Mouse (Mus musculus) heart, embryonic 10.5 days (tissue): Measurements from ENCODE around the gene Olfm2. TPM values are rescaled to one million over a fixed set of nuclear protein-coding genes. Genes with fewer than 3 reads are reported as not detected.
A peak's percentile ranks its signal among the peaks of the same experiment; 100 is the strongest.

Source experiments
- DNase-seq: peaks from one replicate; pipeline ENCODE4 v3.0.0-alpha.2; 2017; ENCODE audit warnings: low spot score
- H3K27ac ChIP-seq: fragments of 300-500 bp; sonication (generic); 2 replicates; pipeline ENCODE4 v1.5.1; 2016; ENCODE audit warnings: mild to moderate bottlenecking
- H3K27me3 ChIP-seq: fragments of 300-500 bp; sonication (generic); 2 replicates; pipeline ENCODE4 v1.6.1; 2016; ENCODE audit warnings: mild to moderate bottlenecking; ENCODE audit not compliant: poor library complexity, insufficient read depth, severe bottlenecking
- H3K36me3 ChIP-seq: fragments of 300-500 bp; sonication (generic); 2 replicates; pipeline ENCODE4 v1.6.1; 2016; ENCODE audit warnings: mild to moderate bottlenecking, moderate library complexity
- H3K4me1 ChIP-seq: fragments of 300-500 bp; sonication (generic); 2 replicates; pipeline ENCODE4 v1.6.1; 2016; ENCODE audit warnings: mild to moderate bottlenecking
- H3K4me3 ChIP-seq: fragments of 300-500 bp; sonication (generic); 2 replicates; pipeline ENCODE4 v1.5.1; 2016; ENCODE audit warnings: mild to moderate bottlenecking, moderate library complexity
- H3K9me3 ChIP-seq: fragments of 300-500 bp; sonication (generic); 2 replicates; pipeline ENCODE4 v1.6.1; 2016; ENCODE audit warnings: mild to moderate bottlenecking, moderate library complexity
- WGBS: fragments of 180-500 bp; shearing (Covaris S2); methylation state at CpG from one replicate; pipeline ENCODE4 v1.1.7; 2016; 5-methylcytosine and 5-hydroxymethylcytosine counted together
- polyA plus RNA-seq: library from polyadenylated mRNA; unstranded; fragments of >200 nt; fragmentation: Nextera tagmentation; extraction: Ambion mirVana; gene quantifications from 2 replicates; pipeline ENCODE4 v1.2.1, GENCODE M21; 2016

Olfm2 gene
- polyA plus RNA-seq, 1 experiment from 2014 or later, result 3.2 TPM

DNA sequence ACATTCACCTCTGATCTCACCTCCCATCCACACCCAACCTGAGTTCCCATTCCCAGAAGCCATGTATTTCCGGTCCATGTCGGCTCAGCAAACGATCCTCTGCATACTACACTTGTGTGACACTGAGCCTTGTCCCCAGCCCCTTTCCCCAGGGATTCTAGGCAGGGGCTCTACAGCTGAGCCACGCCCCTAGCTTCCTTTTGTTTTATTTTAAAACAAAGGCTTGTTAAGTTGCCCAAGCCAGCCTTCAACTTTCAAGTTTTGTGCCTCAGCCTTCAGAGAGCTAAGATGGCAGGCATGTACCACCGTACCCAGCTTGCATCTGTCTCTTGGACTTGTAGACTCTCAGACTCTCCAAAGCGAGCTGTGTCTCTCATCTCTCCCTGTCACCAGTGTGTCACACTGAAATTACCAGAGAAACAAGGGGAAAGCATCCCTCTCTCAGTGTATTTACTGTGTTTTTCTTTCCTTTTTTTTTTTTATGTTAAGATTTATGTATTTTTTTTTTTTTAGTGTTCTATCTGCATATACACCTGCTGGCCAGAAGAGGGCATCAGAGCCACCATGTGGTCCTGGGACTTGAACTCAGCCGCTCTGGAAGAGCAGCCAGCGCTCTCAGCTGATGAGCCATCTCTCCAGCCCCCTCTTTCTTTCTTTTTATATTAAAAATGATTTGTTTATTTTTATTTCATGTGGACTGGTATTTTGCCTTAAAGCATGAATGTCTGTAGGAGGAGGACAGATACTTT, 7.7 kb downstream of the Olfm2 start:
- H3K27me3 ChIP-seq, result peaks cover 30% of the 10 kb centered on the region
- no peak overlapping the region for H3K4me3 ChIP-seq
- no peak overlapping the region for H3K27ac ChIP-seq
- DNase-seq, result no peak
- no peaks in the 10 kb centered on the region for H3K36me3 ChIP-seq
- no peaks in the 10 kb centered on the region for H3K4me1 ChIP-seq
- H3K9me3 ChIP-seq, result no peaks in the 10 kb centered on the region
- WGBS, result 49% methylated on average over 8 of the region's 8 CpGs

DNA sequence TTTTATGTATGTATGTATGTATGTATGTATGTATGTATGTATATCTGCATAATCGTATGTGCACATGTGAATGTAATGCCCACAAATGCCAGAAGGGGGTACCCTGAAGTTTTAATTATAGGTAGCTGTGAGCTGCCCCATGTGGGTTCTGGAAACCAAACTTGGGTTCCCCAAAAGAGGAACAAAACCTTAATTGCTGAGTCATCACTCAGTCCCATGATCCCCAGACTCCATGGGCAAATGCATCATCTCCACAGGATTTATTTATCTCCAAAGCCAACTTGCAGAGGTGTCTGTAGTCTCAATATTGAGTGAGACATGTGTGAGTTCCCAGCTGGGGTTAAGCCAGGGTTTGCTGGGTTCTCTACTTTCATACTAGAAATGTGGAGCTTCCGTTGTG, 8.9 kb downstream of the Olfm2 start:
- Histone ChIP-seq H3K4me3 (no peak overlapping the region), H3K9me3 (no peaks in the 10 kb centered on the region), H3K4me1 (no peaks in the 10 kb centered on the region), H3K27me3 (peaks cover 28% of the 10 kb centered on the region), H3K27ac (no peak overlapping the region), H3K36me3 (no peaks in the 10 kb centered on the region)
- 89% methylated on average over 2 of the region's 2 CpGs for WGBS
- no peak for DNase-seq

DNA sequence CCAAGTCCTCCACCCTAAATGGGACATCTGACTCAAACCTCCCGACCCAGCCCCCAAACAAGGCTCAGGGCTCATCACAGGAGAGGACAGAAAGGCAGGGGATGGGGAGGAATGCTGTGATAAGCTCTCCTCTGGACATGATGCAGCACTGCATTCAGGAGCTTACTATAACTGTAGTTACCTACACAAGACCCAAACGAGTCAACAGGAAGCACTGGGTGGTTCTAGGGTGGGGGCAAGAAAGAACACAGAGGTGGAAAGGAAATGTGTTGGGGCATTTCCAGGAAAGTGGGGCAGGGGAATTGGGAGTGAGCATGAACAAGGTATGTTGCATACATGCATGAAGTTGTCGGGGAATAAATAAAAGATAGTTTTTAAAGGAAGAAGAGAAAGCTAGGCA, 11.5 kb downstream of the Olfm2 start:
- no peaks in the 10 kb centered on the region for H3K9me3 ChIP-seq
- no peak overlapping the region for H3K4me3 ChIP-seq
- H3K27ac ChIP-seq, result no peak overlapping the region
- H3K36me3 ChIP-seq, result no peaks in the 10 kb centered on the region
- 59% methylated on average over 3 of the region's 3 CpGs for WGBS
- H3K27me3 ChIP-seq, result peaks cover 28% of the 10 kb centered on the region
- H3K4me1 ChIP-seq, result no peaks in the 10 kb centered on the region
- DNase-seq, result no peak

DNA sequence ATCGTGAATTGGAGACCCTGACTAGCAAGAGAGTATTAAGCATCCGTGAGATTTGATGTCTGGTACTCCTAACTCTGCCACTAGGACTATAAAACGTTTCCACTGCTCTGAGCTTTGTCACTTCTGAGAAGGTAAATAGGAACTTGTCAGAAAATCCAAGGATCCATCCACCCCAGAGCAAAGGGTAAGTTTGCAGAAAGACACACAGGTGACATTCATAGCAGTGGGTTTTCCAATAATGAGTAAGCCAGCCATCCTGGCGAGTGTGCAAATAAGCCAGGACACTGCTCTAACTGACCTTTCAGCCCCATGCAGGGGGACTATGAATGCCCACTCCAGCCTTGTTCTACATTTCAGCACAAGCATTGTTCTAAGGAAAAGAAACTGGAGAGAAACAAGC, 14.4 kb downstream of the Olfm2 start:
- no peak for DNase-seq
- no peaks in the 10 kb centered on the region for H3K36me3 ChIP-seq
- WGBS, result 56% methylated on average over 4 of the region's 4 CpGs
- no peak overlapping the region for H3K4me3 ChIP-seq
- H3K9me3 ChIP-seq, result no peaks in the 10 kb centered on the region
- H3K27me3 ChIP-seq, result peaks cover 46% of the 10 kb centered on the region
- H3K4me1 ChIP-seq, result peaks cover 14% of the 10 kb centered on the region
- H3K27ac ChIP-seq, result no peak overlapping the region

DNA sequence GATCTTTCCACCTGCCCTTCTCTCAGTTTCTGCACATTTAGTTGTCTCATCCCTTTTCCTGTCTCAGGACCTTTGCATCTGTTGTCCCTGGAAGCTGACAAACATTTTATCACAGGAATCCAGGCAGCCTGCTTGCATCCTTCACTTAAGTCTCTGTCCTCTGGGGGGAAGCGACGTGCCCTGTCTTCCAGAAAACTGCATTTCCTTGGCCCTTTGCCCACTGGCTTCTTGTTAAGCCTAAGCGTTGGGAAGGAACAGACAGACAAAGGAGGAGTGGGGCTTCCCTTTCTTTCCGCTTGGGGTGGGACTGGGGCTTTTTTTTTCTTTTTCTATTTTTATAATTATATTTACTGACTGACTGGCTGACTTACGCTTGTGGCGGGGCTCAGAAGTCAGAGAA, 16.7 kb downstream of the Olfm2 start:
- Histone ChIP-seq H3K4me3 (no peak overlapping the region), H3K36me3 (no peaks in the 10 kb centered on the region), H3K27ac (no peak overlapping the region), H3K4me1 (peaks cover 21% of the 10 kb centered on the region), H3K27me3 (peaks cover 70% of the 10 kb centered on the region), H3K9me3 (no peaks in the 10 kb centered on the region)
- WGBS, result 60% methylated on average over 6 of the region's 6 CpGs
- DNase-seq, result no peak

DNA sequence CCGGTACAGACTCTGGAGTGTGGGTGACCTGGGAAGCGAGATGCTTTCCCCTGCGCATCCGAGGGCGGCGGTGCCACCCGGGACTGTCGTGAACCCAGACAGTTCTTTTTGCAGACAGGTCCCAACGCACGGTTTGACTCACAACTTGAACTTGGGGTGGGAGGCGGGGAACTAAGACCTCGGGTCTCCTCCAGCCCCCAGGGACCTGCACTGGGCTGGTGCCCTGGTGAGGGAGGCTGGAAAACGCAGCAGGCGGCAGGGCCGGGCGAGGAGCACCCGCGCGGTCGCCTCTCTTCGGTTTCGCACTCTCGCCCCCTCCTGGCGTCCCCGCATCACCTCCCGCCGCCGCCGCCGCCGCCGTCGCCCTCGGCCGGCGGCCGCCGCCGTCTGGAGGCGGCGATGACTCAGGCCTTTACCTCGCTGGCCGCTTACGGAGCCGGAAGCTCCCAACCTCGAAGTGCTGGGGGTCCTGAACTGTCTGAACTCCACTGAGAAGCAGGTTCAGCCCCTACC, 18.5 kb downstream of the Olfm2 start:
- peak; percentile 83 for DNase-seq
- no peaks in the 10 kb centered on the region for H3K36me3 ChIP-seq
- peak overlapping the region; percentile 75 for H3K4me3 ChIP-seq
- peak overlapping the region; percentile 47; the same call in 1 of the 2 replicates for H3K27ac ChIP-seq
- H3K9me3 ChIP-seq, result no peaks in the 10 kb centered on the region
- H3K27me3 ChIP-seq, result peaks cover 82% of the 10 kb centered on the region
- WGBS, result under 1% methylated on average over 45 of the region's 46 CpGs
- H3K4me1 ChIP-seq, result peaks cover 21% of the 10 kb centered on the region

DNA sequence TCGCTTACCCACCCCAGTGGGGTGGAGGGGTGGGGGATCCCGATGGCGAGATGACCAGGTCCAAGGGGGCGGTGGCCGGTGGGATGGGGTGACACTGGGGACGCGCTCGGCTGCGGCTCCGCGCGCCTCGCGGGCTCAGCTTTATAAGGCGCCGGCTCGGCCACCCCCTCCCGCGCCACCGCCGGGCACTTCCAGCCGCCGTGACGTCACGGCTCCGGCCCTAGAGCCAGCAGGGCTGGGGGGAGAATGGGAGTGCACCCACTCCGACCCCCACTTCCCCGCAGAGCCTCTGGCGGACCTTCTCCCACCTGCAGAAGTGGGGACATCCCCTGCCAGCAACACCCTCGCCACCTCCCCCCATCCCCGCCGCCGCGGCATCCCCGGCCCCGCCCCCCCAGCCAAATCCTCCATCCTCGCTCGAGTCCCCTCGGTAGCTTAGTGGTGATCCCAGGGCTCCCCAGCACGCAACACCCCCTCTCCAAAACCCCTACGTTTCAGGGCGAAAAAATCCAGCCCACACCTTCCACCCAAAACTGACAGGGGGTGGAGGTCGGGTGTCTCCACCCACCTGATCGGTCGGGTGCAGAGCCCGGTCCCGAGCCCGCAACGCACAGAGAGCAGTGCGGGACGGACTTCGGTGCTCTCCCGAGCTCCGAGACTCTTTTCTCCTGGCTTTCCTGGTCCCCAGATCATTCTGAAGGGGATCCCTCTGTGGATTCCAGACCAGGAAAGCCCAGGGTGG, 19.1 kb downstream of the Olfm2 start:
- 0 out of 2 replicates have a peak overlapping the region, but pooled peaks have one; percentile 47 for H3K27ac ChIP-seq
- no peak for DNase-seq
- WGBS, result under 1% methylated on average over 46 of the region's 54 CpGs

DNA sequence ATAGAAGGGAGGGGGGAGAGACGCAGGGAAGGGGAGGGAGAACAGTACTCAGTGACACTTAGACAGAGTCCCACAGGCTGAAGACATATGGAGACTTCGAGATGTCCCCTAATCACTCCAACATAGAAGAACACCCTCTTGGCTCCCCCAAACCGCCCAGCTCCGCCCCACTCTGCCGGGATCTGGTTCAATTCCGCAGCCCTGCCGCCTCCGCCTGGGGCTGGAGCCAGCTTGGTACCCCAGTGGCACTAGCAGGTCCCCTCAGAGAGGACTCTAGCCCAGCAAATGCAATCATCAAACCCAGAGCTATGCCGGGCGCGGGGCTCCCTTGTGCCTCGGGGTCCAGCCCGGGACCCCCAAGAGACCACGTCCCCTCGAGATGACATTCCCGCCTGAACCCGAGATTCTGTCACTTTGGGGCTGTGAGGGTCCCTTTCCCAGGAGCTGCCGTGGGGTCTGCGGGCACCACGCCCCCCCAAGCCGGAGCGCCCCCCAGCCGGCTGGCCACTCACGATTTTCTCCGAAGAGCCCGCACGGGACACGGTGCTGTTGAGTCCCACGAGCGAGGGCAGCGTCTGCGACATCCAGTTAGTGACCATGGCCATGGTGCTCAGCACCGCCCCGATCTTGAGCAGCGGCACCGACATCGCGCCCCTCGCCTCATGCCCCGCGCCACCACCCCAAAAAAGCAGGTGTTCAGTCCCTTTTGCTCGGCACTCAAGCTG, 19.9 kb downstream of the Olfm2 start:
- Histone ChIP-seq H3K9me3 (no peaks in the 10 kb centered on the region), H3K36me3 (no peaks in the 10 kb centered on the region), H3K27ac (no peak overlapping the region), H3K4me1 (peaks cover 21% of the 10 kb centered on the region), H3K27me3 (peaks cover 77% of the 10 kb centered on the region), H3K4me3 (peak overlapping the region; percentile 75)
- WGBS, result 3% methylated on average over 42 of the region's 42 CpGs
- DNase-seq, result no peak

More for the DNA sequence above, 19.1 kb downstream of the Olfm2 start:
- Histone ChIP-seq H3K36me3 (no peaks in the 10 kb centered on the region), H3K9me3 (no peaks in the 10 kb centered on the region), H3K27me3 (peaks cover 77% of the 10 kb centered on the region), H3K4me1 (peaks cover 21% of the 10 kb centered on the region), H3K4me3 (peak overlapping the region; percentile 75)

DNA sequence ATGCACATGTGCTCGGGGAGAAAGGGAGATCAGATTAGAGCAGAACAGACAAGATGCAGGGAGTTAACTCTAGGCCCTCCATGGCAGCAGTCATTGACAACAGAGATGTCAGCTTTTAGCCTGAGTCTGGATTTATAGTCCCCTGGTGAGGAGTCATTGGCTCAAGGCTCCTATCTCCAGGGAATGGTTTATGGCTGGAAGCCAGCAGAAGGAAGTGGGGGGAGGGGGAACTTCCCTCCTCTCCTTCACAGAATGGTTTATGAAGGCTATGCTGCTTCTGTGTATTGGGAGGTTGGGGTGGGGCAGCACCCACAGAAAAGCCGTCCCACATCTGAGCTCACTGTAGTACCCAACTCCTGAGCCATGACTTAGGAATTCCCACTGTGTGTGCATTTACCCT, 24.6 kb downstream of the Olfm2 start:
- Histone ChIP-seq H3K36me3 (no peaks in the 10 kb centered on the region), H3K4me3 (no peak overlapping the region), H3K27me3 (peaks cover 38% of the 10 kb centered on the region), H3K4me1 (peaks cover 6% of the 10 kb centered on the region), H3K27ac (no peak overlapping the region), H3K9me3 (no peaks in the 10 kb centered on the region)
- no peak for DNase-seq
- 68% methylated on average over 2 of the region's 2 CpGs for WGBS

DNA sequence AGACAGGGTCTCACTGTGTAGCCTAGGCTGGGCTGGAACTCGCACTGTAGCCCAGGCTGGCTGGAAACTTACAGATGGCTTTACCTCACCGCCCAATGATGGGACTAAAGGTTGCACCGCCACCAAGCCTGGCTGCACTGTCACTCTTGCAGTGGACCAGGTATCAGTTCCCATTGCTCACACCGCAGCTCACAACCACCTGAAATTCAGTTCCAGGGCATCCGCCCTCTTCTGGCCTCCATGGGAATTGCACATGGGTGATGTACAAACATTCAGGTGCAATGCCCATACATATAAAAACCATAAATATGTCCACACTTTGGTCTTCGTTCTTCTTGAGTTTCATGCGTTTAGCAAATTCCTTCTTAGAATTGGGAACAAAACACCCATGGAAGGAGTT, 30.8 kb downstream of the Olfm2 start:
- Histone ChIP-seq H3K27me3 (peaks cover 9% of the 10 kb centered on the region; the same call in 1 of the 2 replicates), H3K9me3 (no peaks in the 10 kb centered on the region), H3K4me1 (0 out of 2 replicates have a peak, but pooled peaks cover 5% of the 10 kb centered on the region), H3K27ac (no peak overlapping the region), H3K36me3 (no peaks in the 10 kb centered on the region), H3K4me3 (no peak overlapping the region)
- no peak for DNase-seq
- WGBS, result 58% methylated on average over 7 of the region's 7 CpGs

DNA sequence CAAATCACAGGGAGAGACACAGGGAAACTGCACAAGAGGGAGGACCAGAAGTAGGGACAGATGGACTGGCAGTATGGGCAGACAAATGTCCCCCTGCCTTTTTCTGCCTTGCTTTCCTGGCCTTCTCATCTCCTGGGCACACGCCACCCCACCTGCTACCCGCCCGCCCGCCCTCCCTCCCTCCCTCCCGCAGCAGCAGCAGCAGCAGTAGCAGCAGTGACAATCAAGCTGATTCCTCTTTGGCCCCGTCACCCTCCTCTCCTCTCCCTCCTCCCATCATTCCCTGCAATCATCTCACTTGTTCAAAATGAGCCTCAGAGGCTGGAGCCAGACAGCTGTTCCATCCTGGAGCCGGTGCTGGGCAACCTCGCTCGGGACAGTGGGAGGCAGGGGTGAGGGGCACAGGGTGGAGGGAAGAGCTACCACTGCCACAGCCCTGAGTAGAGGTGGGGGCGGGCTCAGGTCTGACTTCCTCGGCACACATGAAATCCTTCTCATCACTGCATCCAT, 32.6 kb downstream of the Olfm2 start:
- H3K9me3 ChIP-seq, result no peaks in the 10 kb centered on the region
- 43% methylated on average over 11 of the region's 11 CpGs for WGBS
- no peak for DNase-seq
- H3K4me3 ChIP-seq, result no peak overlapping the region
- H3K4me1 ChIP-seq, result 0 out of 2 replicates have a peak, but pooled peaks cover 5% of the 10 kb centered on the region
- no peaks in the 10 kb centered on the region for H3K36me3 ChIP-seq
- peaks cover 9% of the 10 kb centered on the region; the same call in 1 of the 2 replicates for H3K27me3 ChIP-seq
- no peak overlapping the region for H3K27ac ChIP-seq

DNA sequence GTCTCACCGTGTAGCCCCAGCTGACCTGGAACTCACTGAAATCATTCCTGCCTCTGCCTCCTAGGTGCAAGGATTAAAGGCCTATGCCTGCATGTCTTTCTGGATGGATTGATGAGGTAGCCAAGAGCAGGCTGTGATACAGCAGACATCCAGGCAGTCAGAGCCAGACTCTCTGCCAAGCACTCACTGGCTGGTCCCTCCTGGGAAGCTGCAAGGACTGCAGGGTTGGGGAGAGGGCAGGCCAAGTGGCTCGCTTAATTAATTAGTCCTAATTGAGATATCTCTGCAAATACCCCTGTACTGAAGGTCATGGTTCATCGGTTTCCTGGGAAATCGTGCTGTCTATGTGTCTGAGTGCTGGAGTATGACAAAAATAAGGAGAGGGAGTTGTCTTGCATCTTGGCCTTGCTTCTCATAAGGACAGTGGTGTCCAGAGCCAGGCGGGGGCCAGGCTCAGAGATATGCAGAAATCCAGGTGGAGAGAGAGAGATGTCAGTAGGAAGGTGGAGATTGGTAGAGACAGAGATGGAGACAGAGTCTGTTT, 33.1 kb downstream of the Olfm2 start:
- Histone ChIP-seq H3K9me3 (no peaks in the 10 kb centered on the region), H3K27ac (no peak overlapping the region), H3K4me1 (0 out of 2 replicates have a peak, but pooled peaks cover 5% of the 10 kb centered on the region), H3K36me3 (no peaks in the 10 kb centered on the region), H3K27me3 (peaks cover 9% of the 10 kb centered on the region; the same call in 1 of the 2 replicates), H3K4me3 (no peak overlapping the region)
- no peak for DNase-seq
- 68% methylated on average over 5 of the region's 5 CpGs for WGBS
